Mouse (Mus musculus): Measurements from ENCODE around the gene Pabpc4. TPM values are rescaled to one million over a fixed set of nuclear protein-coding genes. Genes with fewer than 3 reads are reported as not detected.
"Not testable (repeated sequence)": the region's sequence is repeated elsewhere in the genome, so short reads cannot be mapped to it uniquely, and the experiment has no call there.

Pabpc4 gene
- polyA plus RNA-seq, 1 experiment: 151 TPM

DNA sequence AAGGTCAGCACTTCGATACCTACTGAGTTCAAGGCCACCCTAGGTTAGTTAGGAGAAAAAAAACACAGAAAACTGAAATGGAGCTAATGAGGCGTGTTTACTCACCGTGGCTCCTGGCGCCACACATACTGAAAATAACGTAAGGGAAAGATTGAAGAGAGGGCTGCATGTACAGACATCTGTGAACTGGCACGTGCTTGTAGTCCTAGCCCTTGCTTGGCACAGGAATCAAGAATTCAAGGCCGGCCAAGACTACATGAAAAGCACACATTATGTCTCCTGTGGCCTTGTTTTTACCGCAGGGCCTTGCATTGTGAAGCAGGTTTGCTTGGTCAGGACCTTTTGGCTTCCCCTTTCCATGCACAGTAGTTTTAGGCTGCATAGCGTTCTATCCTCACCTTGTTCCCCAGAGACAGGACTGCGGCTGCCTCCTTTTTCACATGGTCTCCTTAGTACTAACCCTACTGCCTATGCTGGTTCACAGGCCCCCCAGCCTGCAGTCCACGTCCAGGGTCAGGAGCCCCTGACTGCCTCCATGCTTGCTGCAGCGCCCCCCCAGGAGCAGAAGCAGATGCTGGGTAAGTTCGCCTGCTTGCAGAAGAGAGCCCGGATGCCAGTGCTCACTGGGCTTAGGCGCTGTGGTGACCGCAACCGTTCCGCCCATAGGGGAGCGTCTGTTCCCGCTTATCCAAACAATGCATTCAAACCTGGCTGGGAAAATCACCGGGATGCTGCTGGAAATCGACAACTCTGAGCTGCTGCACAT lies 35.2 kb downstream of the Pabpc4 start:
- Histone ChIP-seq H3K4me1 (ENCODE audit: control insufficient read depth, insufficient read depth, low read length) (no peaks in the 10 kb centered on the region), H3K4me3 (ENCODE audit: insufficient read depth, low read length) (no peak overlapping the region), H3K27ac (ENCODE audit: insufficient read depth, low read length) (no peak overlapping the region)
- no peak for TF ChIP-seq CTCF (IDR thresholded peaks at IDR 0.05; ENCODE audit: borderline replicate concordance, insufficient read depth, low read length)

DNA sequence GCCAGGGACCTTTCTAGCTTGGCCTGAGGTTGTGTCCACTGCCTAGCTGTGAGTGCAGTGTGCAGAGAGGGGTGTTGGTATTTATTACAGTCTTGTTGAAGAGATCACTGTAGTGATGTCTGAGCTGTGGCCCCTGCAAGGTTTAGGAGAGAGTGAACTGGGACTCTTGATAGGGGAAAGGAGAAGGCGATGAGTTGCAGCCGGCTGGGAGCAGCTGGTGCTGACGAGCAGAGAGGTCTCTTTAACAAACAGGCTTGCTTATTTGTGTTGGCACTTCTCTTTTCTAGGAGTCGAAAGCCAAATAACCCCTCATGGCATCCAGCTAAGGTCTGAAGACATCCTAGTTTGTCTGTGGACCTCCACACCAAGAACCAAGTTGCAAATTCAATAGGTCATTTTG lies 36.1 kb downstream of the Pabpc4 start:
- H3K4me1 ChIP-seq (ENCODE audit: control insufficient read depth, insufficient read depth, low read length): no peaks in the 10 kb centered on the region
- no peak overlapping the region for H3K27ac ChIP-seq (ENCODE audit: insufficient read depth, low read length)
- no peak overlapping the region for H3K4me3 ChIP-seq (ENCODE audit: insufficient read depth, low read length)
- TF ChIP-seq CTCF (IDR thresholded peaks at IDR 0.05; ENCODE audit: borderline replicate concordance, insufficient read depth, low read length) (no peak), POLR2A (IDR thresholded peaks at IDR 0.05; ENCODE audit: low read depth, low read length) (no peak)

DNA sequence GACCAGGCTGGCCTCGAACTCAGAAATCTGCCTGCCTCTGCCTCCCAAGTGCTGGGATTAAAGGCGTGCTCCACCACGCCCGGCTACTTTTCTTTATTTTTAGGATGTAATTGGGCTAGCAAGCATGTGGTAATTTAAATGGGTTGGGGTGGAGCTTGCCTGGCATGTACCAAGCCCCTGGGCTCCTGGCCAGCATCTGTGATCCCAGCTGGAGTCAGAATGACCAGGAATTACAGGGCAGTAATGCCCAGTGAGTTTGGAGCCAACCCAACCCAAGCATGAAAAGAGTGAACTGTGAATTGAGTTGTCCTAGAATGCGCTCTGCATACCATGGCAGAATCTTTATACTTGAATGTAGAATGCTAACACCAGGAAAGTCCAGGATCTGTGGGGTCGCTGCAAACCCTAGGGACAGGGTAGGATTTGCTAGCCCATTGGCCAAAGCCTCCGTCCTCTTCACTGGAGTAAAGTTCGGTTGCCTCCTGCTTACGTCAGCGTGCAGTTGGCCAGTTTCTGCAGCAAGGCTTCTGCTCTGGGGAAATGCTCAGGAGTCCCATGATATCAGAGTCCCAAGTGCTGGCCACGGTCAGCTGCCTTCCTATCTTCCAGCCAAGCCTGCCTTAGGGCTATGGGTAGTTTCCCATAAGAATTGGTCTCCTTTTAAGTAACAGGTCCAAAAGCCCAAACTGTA lies 37.0 kb downstream of the Pabpc4 start:
- no peak overlapping the region for H3K27ac ChIP-seq (ENCODE audit: insufficient read depth, low read length)
- H3K4me3 ChIP-seq (ENCODE audit: insufficient read depth, low read length): no peak overlapping the region
- no peaks in the 10 kb centered on the region for H3K4me1 ChIP-seq (ENCODE audit: control insufficient read depth, insufficient read depth, low read length)
- TF ChIP-seq POLR2A (IDR thresholded peaks at IDR 0.05; ENCODE audit: low read depth, low read length): no peak
- no peak for TF ChIP-seq CTCF (IDR thresholded peaks at IDR 0.05; ENCODE audit: borderline replicate concordance, insufficient read depth, low read length)

DNA sequence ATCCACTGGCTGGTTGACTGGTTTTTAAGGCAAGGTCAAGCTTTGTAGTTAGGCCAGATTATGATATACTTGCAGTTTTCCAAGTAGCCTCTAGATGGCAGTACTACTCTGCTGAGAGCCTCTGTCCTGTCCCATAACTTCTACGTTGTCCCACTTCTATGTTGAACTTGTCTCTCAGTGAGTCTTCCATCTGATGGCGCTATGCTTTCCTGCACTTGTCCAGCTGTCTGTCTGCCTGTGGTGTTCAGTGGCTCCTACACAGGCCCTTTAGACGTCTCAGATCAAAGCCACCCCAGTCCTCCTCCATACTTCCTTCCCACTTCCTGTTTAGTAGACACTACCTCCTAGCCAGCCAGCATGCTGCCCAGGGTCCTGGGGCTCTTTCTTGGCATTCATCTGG lies 43.6 kb downstream of the Pabpc4 start:
- Histone ChIP-seq H3K4me1 (ENCODE audit: control insufficient read depth, insufficient read depth, low read length) (no peaks in the 10 kb centered on the region), H3K4me3 (ENCODE audit: insufficient read depth, low read length) (no peak overlapping the region), H3K27ac (ENCODE audit: insufficient read depth, low read length) (no peak overlapping the region)
- TF ChIP-seq POLR2A (IDR thresholded peaks at IDR 0.05; ENCODE audit: low read depth, low read length) (no peak), CTCF (IDR thresholded peaks at IDR 0.05; ENCODE audit: borderline replicate concordance, insufficient read depth, low read length) (0 out of 2 replicates have a peak, but pooled peaks have one; percentile 4)

DNA sequence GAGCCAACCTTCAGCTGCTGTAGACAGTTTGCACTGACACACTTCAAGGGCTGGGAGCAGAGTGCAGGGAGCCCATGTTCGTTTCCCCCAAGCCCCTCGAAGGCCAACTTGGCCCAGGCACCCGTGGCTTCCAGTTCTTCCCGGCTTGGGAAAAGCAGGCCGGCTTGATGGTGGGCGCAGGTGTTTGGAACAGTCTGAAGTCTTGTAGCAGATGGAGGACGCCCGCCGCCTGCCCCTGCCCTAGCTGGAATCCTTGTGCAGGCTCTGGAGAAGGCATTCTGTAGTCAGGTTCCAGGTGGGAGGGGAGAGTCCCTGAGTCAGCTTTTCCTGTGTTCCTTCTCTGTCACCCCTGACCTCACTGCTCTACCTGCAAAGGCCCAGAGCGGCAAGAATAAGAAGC lies 44.8 kb downstream of the Pabpc4 start:
- Histone ChIP-seq H3K27ac (ENCODE audit: insufficient read depth, low read length) (no peak overlapping the region), H3K4me1 (ENCODE audit: control insufficient read depth, insufficient read depth, low read length) (no peaks in the 10 kb centered on the region)

DNA sequence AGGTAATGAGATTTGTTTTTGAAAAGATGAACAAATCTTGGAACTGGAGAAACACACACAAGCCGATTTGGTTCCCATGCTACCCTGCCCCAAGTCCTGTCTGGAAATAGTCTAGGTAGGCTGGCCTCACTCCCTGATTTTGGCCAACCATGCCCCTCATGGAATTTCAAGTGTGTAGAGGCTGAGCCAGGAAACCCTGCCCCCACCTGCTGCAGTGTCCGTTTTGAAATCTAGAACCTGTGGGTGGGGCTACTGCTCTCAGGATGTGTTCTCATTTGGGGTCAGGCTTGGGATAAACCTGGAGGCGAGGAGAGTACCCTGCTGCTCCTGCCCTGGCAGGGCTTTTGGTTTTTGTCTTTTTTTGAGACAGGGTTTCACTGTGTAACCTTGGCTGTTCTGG lies 46.1 kb downstream of the Pabpc4 start:
- Histone ChIP-seq H3K4me3 (ENCODE audit: insufficient read depth, low read length) (no peak overlapping the region), H3K4me1 (ENCODE audit: control insufficient read depth, insufficient read depth, low read length) (no peaks in the 10 kb centered on the region), H3K27ac (ENCODE audit: insufficient read depth, low read length) (no peak overlapping the region)
- no peak for TF ChIP-seq CTCF (IDR thresholded peaks at IDR 0.05; ENCODE audit: borderline replicate concordance, insufficient read depth, low read length)
- no peak for TF ChIP-seq POLR2A (IDR thresholded peaks at IDR 0.05; ENCODE audit: low read depth, low read length)

More for the DNA sequence above, 44.8 kb downstream of the Pabpc4 start:
- no peak overlapping the region for H3K4me3 ChIP-seq (ENCODE audit: insufficient read depth, low read length)
- no peak for TF ChIP-seq CTCF (IDR thresholded peaks at IDR 0.05; ENCODE audit: borderline replicate concordance, insufficient read depth, low read length)
- TF ChIP-seq POLR2A (IDR thresholded peaks at IDR 0.05; ENCODE audit: low read depth, low read length): no peak

DNA sequence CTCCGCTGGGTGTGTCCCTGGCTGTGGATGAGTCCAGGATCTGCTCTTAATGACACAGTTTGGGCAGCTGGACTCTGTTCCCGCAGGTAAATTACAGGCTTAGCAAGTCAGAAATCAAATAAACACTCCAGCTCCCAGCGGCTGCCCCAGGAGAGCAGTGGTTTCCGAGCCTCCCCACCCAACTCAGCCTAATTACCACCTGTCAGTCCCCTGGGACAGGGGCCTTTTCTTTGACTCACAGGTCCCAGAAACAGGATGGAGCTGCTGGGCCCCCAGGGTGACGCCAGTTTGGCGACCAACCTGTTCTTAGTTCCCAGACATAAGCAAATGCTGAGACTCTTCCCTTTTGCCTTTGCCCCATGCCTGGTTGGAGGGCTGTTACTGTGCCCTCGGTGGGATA lies 49.7 kb downstream of the Pabpc4 start:
- Histone ChIP-seq H3K4me3 (ENCODE audit: insufficient read depth, low read length) (no peak overlapping the region), H3K27ac (ENCODE audit: insufficient read depth, low read length) (no peak overlapping the region), H3K4me1 (ENCODE audit: control insufficient read depth, insufficient read depth, low read length) (no peaks in the 10 kb centered on the region)
- no peak for TF ChIP-seq POLR2A (IDR thresholded peaks at IDR 0.05; ENCODE audit: low read depth, low read length)
- no peak for TF ChIP-seq CTCF (IDR thresholded peaks at IDR 0.05; ENCODE audit: borderline replicate concordance, insufficient read depth, low read length)

DNA sequence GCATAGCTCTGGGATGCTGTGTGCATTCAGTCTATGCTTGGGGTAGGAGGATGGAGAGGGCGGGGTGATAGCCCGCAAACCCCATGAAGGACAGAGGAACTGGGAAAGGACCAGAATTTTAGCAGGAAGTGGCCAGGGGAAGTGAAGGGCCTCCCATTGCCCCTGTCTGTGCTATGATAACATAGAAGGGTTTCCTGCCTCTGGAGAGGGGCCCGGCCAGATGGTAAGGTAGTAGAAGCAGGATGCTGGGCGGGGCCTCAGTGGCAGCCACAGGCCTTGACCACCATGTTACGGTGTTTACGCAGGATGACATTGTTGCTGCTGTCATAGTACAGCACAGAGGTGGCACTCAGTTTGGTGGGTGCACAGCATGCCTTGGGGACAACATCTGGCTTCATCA lies 50.9 kb downstream of the Pabpc4 start:
- no peak overlapping the region for H3K4me3 ChIP-seq (ENCODE audit: insufficient read depth, low read length)
- no peak overlapping the region for H3K27ac ChIP-seq (ENCODE audit: insufficient read depth, low read length)
- TF ChIP-seq CTCF (IDR thresholded peaks at IDR 0.05; ENCODE audit: borderline replicate concordance, insufficient read depth, low read length): no peak
- no peak for TF ChIP-seq POLR2A (IDR thresholded peaks at IDR 0.05; ENCODE audit: low read depth, low read length)
- no peaks in the 10 kb centered on the region for H3K4me1 ChIP-seq (ENCODE audit: control insufficient read depth, insufficient read depth, low read length)

DNA sequence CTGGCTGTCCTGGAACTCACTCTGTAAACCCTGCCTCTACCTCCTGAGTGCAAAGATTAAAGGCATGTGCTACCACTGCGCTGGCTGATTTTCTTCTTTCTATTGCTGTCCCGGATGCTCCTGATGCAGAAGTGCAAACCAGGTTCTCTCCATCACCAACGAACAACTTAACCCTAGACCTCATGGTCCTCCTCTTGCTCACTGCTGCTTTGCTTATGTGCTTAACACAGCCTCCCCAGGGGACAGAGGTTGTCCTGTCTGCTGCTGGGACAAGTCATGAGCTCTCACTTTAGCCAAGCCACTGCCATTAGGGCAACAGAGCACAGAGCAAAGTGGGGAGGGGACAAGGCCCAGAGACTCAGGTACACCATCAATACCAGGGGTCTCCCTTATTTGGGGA lies 52.3 kb downstream of the Pabpc4 start:
- no peak overlapping the region for H3K27ac ChIP-seq (ENCODE audit: insufficient read depth, low read length)
- TF ChIP-seq POLR2A (IDR thresholded peaks at IDR 0.05; ENCODE audit: low read depth, low read length) (no peak), CTCF (IDR thresholded peaks at IDR 0.05; ENCODE audit: borderline replicate concordance, insufficient read depth, low read length) (no peak)

DNA sequence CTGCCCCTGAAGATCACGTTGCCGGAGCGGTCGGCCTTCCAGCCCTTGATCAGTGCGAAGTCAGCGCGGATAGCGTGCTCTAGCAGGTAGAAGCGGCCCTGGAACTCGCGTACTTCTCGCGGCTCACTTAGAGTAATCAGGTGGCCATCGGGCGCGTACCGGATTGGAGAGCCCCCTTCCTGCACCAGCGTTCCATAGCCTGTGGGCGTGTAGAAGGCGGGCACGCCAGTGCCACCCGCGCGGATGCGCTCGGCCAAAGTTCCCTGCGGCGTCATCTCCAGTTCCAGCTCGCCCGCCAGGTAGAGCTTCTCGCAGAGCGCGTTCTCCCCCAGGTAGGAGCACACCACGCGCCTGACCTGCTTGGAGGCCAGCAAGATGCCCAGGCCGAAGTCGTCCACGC lies 60.8 kb downstream of the Pabpc4 start:
- H3K27ac ChIP-seq (ENCODE audit: insufficient read depth, low read length); H3K4me1 ChIP-seq (ENCODE audit: control insufficient read depth, insufficient read depth, low read length); H3K4me3 ChIP-seq (ENCODE audit: insufficient read depth, low read length): not testable (repeated sequence)

More for the DNA sequence above, 52.3 kb downstream of the Pabpc4 start:
- H3K4me3 ChIP-seq (ENCODE audit: insufficient read depth, low read length): no peak overlapping the region
- no peaks in the 10 kb centered on the region for H3K4me1 ChIP-seq (ENCODE audit: control insufficient read depth, insufficient read depth, low read length)

Measured in embryonic fibroblast, embryonic 13.5 days (primary cell).